Mouse (Mus musculus) megakaryocyte, embryonic 14.5 days (primary cell): Measurements from ENCODE around the gene Dupd1.

Experiments
- FLI1 ChIP-seq: IDR thresholded peaks from 2 replicates; pipeline ENCODE4 v1.6.1; 2012; ENCODE audit warnings: low read length, inconsistent platforms, mixed read lengths
- GATA1 ChIP-seq: IDR thresholded peaks from 3 replicates; pipeline ENCODE4 v1.6.1; 2012; ENCODE audit warnings: mixed read lengths, low read length, inconsistent platforms, borderline replicate concordance

- TF ChIP-seq FLI1 (no peak), GATA1 (no peak)
These were observed 7.8 kb upstream of the Dupd1 start for GRCm38 (mm10) chr14:21722021-21722698.
